ENCODE assay signal across 8 mouse cellular contexts in genomic region chr11:95834742-95835710, GRCm38 (mm10). TPM values are rescaled to one million over a fixed set of nuclear protein-coding genes. Genes with fewer than 3 reads are reported as not detected.
DNase-seq lines count a peak whose midpoint lies in the region; ATAC-seq lines count a peak whose summit lies in the region.

No protein-coding gene starts in this region.

- H3K27me3 ChIP-seq in kidney, embryonic 14.5 days (ENCODE audit: control insufficient read depth, insufficient read depth, low read length) = peaks cover 57% of the 10 kb centered on the region
- peaks cover 89% of the 10 kb centered on the region for H3K27me3 ChIP-seq in limb, embryonic 12.5 days

- H3K36me3 ChIP-seq in kidney, embryonic 14.5 days (ENCODE audit: control insufficient read depth, insufficient read depth, low read length) = no peaks in the 10 kb centered on the region
- no peaks in the 10 kb centered on the region for H3K36me3 ChIP-seq in limb, embryonic 12.5 days

- H3K4me1 ChIP-seq in kidney, embryonic 14.5 days (ENCODE audit: control insufficient read depth, insufficient read depth, low read length) = peaks cover 32% of the 10 kb centered on the region
- H3K4me1 ChIP-seq in limb, embryonic 12.5 days (replicated peaks) = peaks cover 61% of the 10 kb centered on the region

- WGBS in kidney, embryonic 14.5 days = 16% methylated on average over 15 of the region's 15 CpGs
- 21% methylated on average over 15 of the region's 15 CpGs for WGBS in limb, embryonic 12.5 days

- H3K9ac ChIP-seq in kidney, embryonic 14.5 days (ENCODE audit: low read depth, low read length) = no peak overlapping the region
- H3K9ac ChIP-seq in limb, embryonic 12.5 days (replicated peaks) = no peak overlapping the region

- no peak for DNase-seq in kidney, adult 18-20 months
- peak; percentile 80 for DNase-seq in T-cell, adult 2 months (ENCODE audit: low spot score)
- DNase-seq in skeletal muscle tissue, adult 2 months (ENCODE audit: low read depth, low spot score) = peak; percentile 40
- no peak for DNase-seq in embryo, embryonic 10 days (ENCODE audit: low spot score)
- no peak for DNase-seq in cerebellum, adult 11-12 months
- DNase-seq in frontal cortex, postnatal 36 days (ENCODE audit: low spot score in 2 of 2) = no peak

- no peaks in the 10 kb centered on the region for H3K9me3 ChIP-seq in kidney, embryonic 14.5 days (ENCODE audit: control insufficient read depth, low read length)
- H3K9me3 ChIP-seq in limb, embryonic 12.5 days = no peaks in the 10 kb centered on the region

- ATAC-seq in kidney, embryonic 14.5 days (ENCODE audit: low FRiP score, low TSS enrichment) = no peak
- ATAC-seq in limb, embryonic 12.5 days (ENCODE audit: insufficient number of reproducible peaks, insufficient read depth, low FRiP score, low TSS enrichment, low read depth) = no peak

- 0 out of 2 replicates have a peak overlapping the region, but pooled peaks have one; percentile 14 for H3K4me3 ChIP-seq in kidney, embryonic 14.5 days (ENCODE audit: low read length)
- no peak overlapping the region for H3K4me3 ChIP-seq in limb, embryonic 12.5 days (replicated peaks)

- H3K27ac ChIP-seq in kidney, embryonic 14.5 days (ENCODE audit: low read depth, low read length) = no peak overlapping the region
- H3K27ac ChIP-seq in limb, embryonic 12.5 days = no peak overlapping the region

- H3K4me2 ChIP-seq in kidney, embryonic 14.5 days (replicated peaks; ENCODE audit: low read depth, low read length) = no peak overlapping the region
- H3K4me2 ChIP-seq in limb, embryonic 12.5 days = peak overlapping the region; percentile 35; the same call in 1 of the 2 replicates

RNA-seq across cellular contexts. Expression of gene Gngt2, which starts 2.0 kb away (rescaled TPM):
- 19.5 and 26.0 TPM in 2 replicates for polyA plus RNA-seq in kidney, embryonic 14.5 days (2014; fragmentation: Nextera tagmentation; extraction: Ambion mirVana)
- polyA plus RNA-seq in limb, embryonic 12.5 days (2016; fragmentation: Nextera tagmentation; extraction: Ambion mirVana) = 10.1 and 10.2 TPM in 2 replicates

RNA-seq across cellular contexts. Expression of gene Abi3, which starts 7.2 kb away (rescaled TPM):
- 3.9 and 9.8 TPM in 2 replicates for polyA plus RNA-seq in kidney, embryonic 14.5 days (2014; fragmentation: Nextera tagmentation; extraction: Ambion mirVana)
- 3.8 and 4.5 TPM in 2 replicates for polyA plus RNA-seq in limb, embryonic 12.5 days (2016; fragmentation: Nextera tagmentation; extraction: Ambion mirVana)

RNA-seq across cellular contexts. Expression of gene Phospho1, which starts 10.7 kb away (rescaled TPM):
- not detected in 2 replicates for polyA plus RNA-seq in kidney, embryonic 14.5 days (2014; fragmentation: Nextera tagmentation; extraction: Ambion mirVana)
- not detected in 2 replicates for polyA plus RNA-seq in limb, embryonic 12.5 days (2016; fragmentation: Nextera tagmentation; extraction: Ambion mirVana)

Comparison
In these comparisons a context has a peak if more than half of its experiments do, and no peak if none do; other contexts are left out.
1. DNase-seq: peak in T-cell, adult 2 months (single experiment) and skeletal muscle tissue, adult 2 months (single experiment); none in kidney, adult 18-20 months (single experiment), embryo, embryonic 10 days (single experiment), cerebellum, adult 11-12 months (single experiment) and frontal cortex, postnatal 36 days (0 of 2).